In genomic region chr3:94648755-94649590, GRCm38 (mm10) we compare ENCODE assay signal across 8 mouse cellular contexts. TPM values are rescaled to one million over a fixed set of nuclear protein-coding genes. Genes with fewer than 3 reads are reported as not detected.
DNase-seq lines count a peak whose midpoint lies in the region; ATAC-seq and TF ChIP-seq lines count a peak whose summit lies in the region.

No protein-coding gene starts in this region.

- H3K36me3 ChIP-seq in heart, embryonic 12.5 days: no peaks in the 10 kb centered on the region

- peaks cover 26% of the 10 kb centered on the region for H3K4me1 ChIP-seq in heart, embryonic 12.5 days (replicated peaks)

- peak; percentile 85 for ATAC-seq in heart, embryonic 12.5 days (ENCODE audit: insufficient number of reproducible peaks, low FRiP score)

- no peak overlapping the region for H3K9ac ChIP-seq in heart, embryonic 12.5 days

- DNase-seq in heart, postnatal 14 days: no peak
- DNase-seq in MN1 (ENCODE audit: low spot score): peak; percentile 64
- peak; percentile 80 for DNase-seq in fibroblast of lung, adult 2 months (ENCODE audit: low read depth)
- peak; percentile 80 to 88 for DNase-seq in lung, adult 18-20 months
- DNase-seq in layer of hippocampus, adult 2 months (ENCODE audit: low spot score in 2 of 2): no peak
- DNase-seq in gastrocnemius, adult 18-20 months (ENCODE audit: low spot score): no peak
- no peak for DNase-seq in cerebellum, adult 9-11 months

- WGBS in heart, embryonic 12.5 days: 25% methylated on average over 6 of the region's 6 CpGs

- H3K27ac ChIP-seq in heart, embryonic 12.5 days (ENCODE audit: poor library complexity, severe bottlenecking): peak overlapping the region; percentile 83
- no peak overlapping the region for H3K27ac ChIP-seq in layer of hippocampus, adult 2 months

- intact Hi-C loops in heart, postnatal 14 days (cut with DNase I): no loop called here

- H3K4me2 ChIP-seq in heart, embryonic 12.5 days: peak overlapping the region; percentile 47; the same call in 1 of the 2 replicates

- no peaks in the 10 kb centered on the region for H3K9me3 ChIP-seq in heart, embryonic 12.5 days (replicated peaks)

- no peak for TF ChIP-seq CTCF in layer of hippocampus, adult 2 months (conservative IDR thresholded peaks at IDR 0.05)

- H3K27me3 ChIP-seq in heart, embryonic 12.5 days (replicated peaks): no peaks in the 10 kb centered on the region

- H3K4me3 ChIP-seq in heart, embryonic 12.5 days: no peak overlapping the region
- H3K4me3 ChIP-seq in layer of hippocampus, adult 2 months: no peak overlapping the region

RNA-seq across cellular contexts. Expression of gene Gm10972, which starts 6.1 kb away (rescaled TPM):
- polyA plus RNA-seq in heart, embryonic 12.5 days (2016; fragmentation: Nextera tagmentation; extraction: Ambion mirVana): not detected in 2 replicates
- not detected for total RNA-seq in heart, postnatal 14 days (2021)
- not detected for total RNA-seq in layer of hippocampus, adult 2 months (2021)
- not detected for total RNA-seq in gastrocnemius, adult 18-20 months (2021)

RNA-seq across cellular contexts. Expression of gene Tuft1, which starts 9.7 kb away (rescaled TPM):
- 8.0 and 8.5 TPM in 2 replicates for polyA plus RNA-seq in heart, embryonic 12.5 days (2016; fragmentation: Nextera tagmentation; extraction: Ambion mirVana)
- 1 to 10 TPM; 3.1 to 3.9 TPM for total RNA-seq in heart, postnatal 14 days (2021)
- 1 to 10 TPM; 2.4 to 2.8 TPM for total RNA-seq in layer of hippocampus, adult 2 months (2021)
- under 1 TPM; 0.85 to 0.94 TPM for total RNA-seq in gastrocnemius, adult 18-20 months (2021)

RNA-seq across cellular contexts. Expression of gene Selenbp2, which starts 44.4 kb away (rescaled TPM):
- polyA plus RNA-seq in heart, embryonic 12.5 days (2016; fragmentation: Nextera tagmentation; extraction: Ambion mirVana): 0.54 and 0.76 TPM in 2 replicates
- 10 to 100 TPM in 1 of 2 experiments, 1 to 10 TPM in 1; 8.7 to 11.6 TPM for total RNA-seq in heart, postnatal 14 days (2021)
- total RNA-seq in layer of hippocampus, adult 2 months (2021): 1 to 10 TPM; 2.1 to 2.2 TPM
- 1 to 10 TPM; 1.9 to 3.7 TPM for total RNA-seq in gastrocnemius, adult 18-20 months (2021)

Comparison
In these comparisons a context has a peak if more than half of its experiments do, and no peak if none do; other contexts are left out.
1. DNase-seq: peak in MN1 (single experiment), fibroblast of lung, adult 2 months (single experiment) and lung, adult 18-20 months (2 of 2); none in heart, postnatal 14 days (0 of 2), layer of hippocampus, adult 2 months (0 of 2), gastrocnemius, adult 18-20 months (single experiment) and cerebellum, adult 9-11 months (single experiment).